Mouse (Mus musculus) kidney, adult 2 months (tissue): ENCODE measurements around the gene Znrf3.

ENCODE experiments used
- CTCF ChIP-seq: fragments of 200-500 bp; conservative IDR thresholded peaks from 2 replicates; pipeline ENCODE4 v1.5.1; 2011; ENCODE audit warnings: low read depth, mild to moderate bottlenecking, control low read depth, low read length, moderate library complexity, mixed read lengths; ENCODE audit not compliant: insufficient read depth, insufficient read length
- POLR2A ChIP-seq: fragments of 200-500 bp; IDR thresholded peaks from one replicate; pipeline ENCODE4 v1.6.1; 2011; ENCODE audit warnings: low read depth, low read length, control low read depth

DNA sequence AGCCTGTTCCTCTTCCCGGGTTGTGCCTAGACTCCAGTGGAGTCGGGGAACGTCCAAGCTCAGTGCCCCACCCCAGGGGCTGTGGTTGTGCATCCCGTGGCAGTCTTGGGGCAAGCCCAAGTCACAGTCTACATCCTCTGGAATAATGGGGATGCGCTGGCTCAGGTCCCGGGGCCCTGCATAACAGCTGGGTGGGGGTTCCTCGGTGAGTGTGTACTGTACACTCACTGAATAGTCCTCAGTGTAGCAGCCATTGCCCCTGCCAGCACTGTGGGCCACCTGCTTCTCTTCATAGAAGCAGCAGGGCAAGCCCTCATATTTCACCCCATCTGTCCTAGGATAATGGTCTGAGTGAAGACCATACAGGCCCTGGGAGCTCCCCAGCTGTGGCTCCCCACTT, 163.7 kb downstream of the Znrf3 start:
- TF ChIP-seq POLR2A = no peak
- TF ChIP-seq CTCF = no peak
